Mouse (Mus musculus) bone marrow macrophage, adult 2 months (primary cell): ENCODE measurements around the gene Fhl5.
"Not testable (repeated sequence)": the region's sequence is repeated elsewhere in the genome, so short reads cannot be mapped to it uniquely, and the experiment has no call there.

Experiments used
- CTCF ChIP-seq: IDR thresholded peaks from 2 replicates; pipeline ENCODE4 v1.5.1; 2012; ENCODE audit warnings: low read depth, mild to moderate bottlenecking, low read length, moderate library complexity
- POLR2A ChIP-seq: IDR thresholded peaks from 2 replicates; pipeline ENCODE4 v1.6.1; 2012; ENCODE audit warnings: mild to moderate bottlenecking, low read depth, low read length, borderline replicate concordance

- not testable (repeated sequence) for TF ChIP-seq CTCF, POLR2A
Measured at GRCm38 (mm10) chr4:25285002-25285401, 42.3 kb upstream of the Fhl5 start.
